ENCODE assay signal across 16 mouse cellular contexts in genomic region chr9:43965171-43965570, GRCm38 (mm10).
"Had no signal": no experiment of that assay in that cellular context is flagged by ENCODE, and none has a peak within 500 bp of the region (broad histone marks: within the 10 kb centered on the region; RNA-seq: fewer than 3 reads in every experiment).

No protein-coding gene starts in this region.

- DNase-seq: heart, postnatal 10 days; heart, postnatal 14 days; heart, postnatal 36 days; heart, postnatal 4 days; kidney, adult 11 months; kidney, adult 18-20 months; kidney, adult 2 months; kidney, adult 8-10 months; kidney, adult 9 months; kidney, postnatal 10 days; kidney, postnatal 14 days; kidney, postnatal 25 days; kidney, postnatal 36 days; kidney, postnatal 4 days; layer of hippocampus, adult 9-11 months; layer of hippocampus, postnatal 36 days had no signal
